Mouse (Mus musculus): ENCODE data around the gene Nfia.

DNA sequence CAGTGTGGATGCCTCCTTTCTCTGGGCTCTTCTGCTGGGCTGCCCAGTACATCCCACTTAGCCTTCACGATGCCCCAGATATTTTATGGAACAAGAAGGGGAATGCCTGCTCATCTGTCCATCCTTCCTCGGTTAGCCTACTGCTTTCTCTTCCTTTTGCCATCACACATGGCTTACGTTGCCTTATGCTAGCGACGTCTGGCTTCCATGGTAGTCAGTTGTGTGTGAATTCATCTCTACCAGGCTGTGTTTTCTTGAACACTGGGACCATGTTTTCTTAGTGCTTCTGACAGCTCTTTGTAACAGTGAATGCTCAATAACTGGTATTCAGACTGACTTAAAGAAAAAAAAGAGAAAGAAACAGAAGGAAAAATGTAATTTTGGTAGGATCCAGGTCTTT is 113.7 kb downstream of the Nfia start:
- TF ChIP-seq NANOG (IDR thresholded peaks at IDR 0.05; ENCODE audit: borderline replicate concordance, low read length), result no peak
- no peak for TF ChIP-seq CTCF (conservative IDR thresholded peaks at IDR 0.05; ENCODE audit: low read length)
